Mouse (Mus musculus): Measurements from ENCODE around the gene Olfr1381. TPM values are rescaled to one million over a fixed set of nuclear protein-coding genes. Genes with fewer than 3 reads are reported as not detected.

Gene Olfr1381
- polyA plus RNA-seq, 1 experiment from 2014 or later: not detected

Other genes starting within 250 kb of the Olfr1381 start
- not detected in 2 replicates for gene Olfr10, start 238.7 kb upstream of the Olfr1381 start, polyA plus RNA-seq (2016; fragmentation: Nextera tagmentation; extraction: Ambion mirVana)
- gene Olfr1391, start 220.7 kb upstream of the Olfr1381 start, polyA plus RNA-seq (2016; fragmentation: Nextera tagmentation; extraction: Ambion mirVana): not detected in 2 replicates
- gene Olfr1390, start 208.3 kb upstream of the Olfr1381 start, polyA plus RNA-seq (2016; fragmentation: Nextera tagmentation; extraction: Ambion mirVana): not detected in 2 replicates
- gene Olfr1389, start 120.4 kb upstream of the Olfr1381 start, polyA plus RNA-seq (2016; fragmentation: Nextera tagmentation; extraction: Ambion mirVana): not detected in 2 replicates
- 0.06 TPM in 1 of 2 replicates, not detected in the other for gene Olfr1388, start 106.8 kb upstream of the Olfr1381 start, polyA plus RNA-seq (2016; fragmentation: Nextera tagmentation; extraction: Ambion mirVana)
- not detected in 2 replicates for gene Olfr1387, start 88.1 kb upstream of the Olfr1381 start, polyA plus RNA-seq (2016; fragmentation: Nextera tagmentation; extraction: Ambion mirVana)
- gene Olfr1386, start 78.4 kb upstream of the Olfr1381 start, polyA plus RNA-seq (2016; fragmentation: Nextera tagmentation; extraction: Ambion mirVana): not detected in 2 replicates
- not detected in 2 replicates for gene Olfr1385, start 54.4 kb upstream of the Olfr1381 start, polyA plus RNA-seq (2016; fragmentation: Nextera tagmentation; extraction: Ambion mirVana)
- gene Olfr1384, start 36.7 kb upstream of the Olfr1381 start, polyA plus RNA-seq (2016; fragmentation: Nextera tagmentation; extraction: Ambion mirVana): not detected in 2 replicates
- gene Olfr1383, start 23.8 kb upstream of the Olfr1381 start, polyA plus RNA-seq (2016; fragmentation: Nextera tagmentation; extraction: Ambion mirVana): not detected in 2 replicates
- gene Olfr1382, start 15.2 kb upstream of the Olfr1381 start, polyA plus RNA-seq (2016; fragmentation: Nextera tagmentation; extraction: Ambion mirVana): not detected in 2 replicates
- gene Olfr1380, start 13.4 kb downstream of the Olfr1381 start, polyA plus RNA-seq (2016; fragmentation: Nextera tagmentation; extraction: Ambion mirVana): not detected in 2 replicates
- 2.4 and 2.8 TPM in 2 replicates for gene Flt4, start 65.8 kb downstream of the Olfr1381 start, polyA plus RNA-seq (2016; fragmentation: Nextera tagmentation; extraction: Ambion mirVana)
- not detected in 2 replicates for gene Scgb3a1, start 120.2 kb downstream of the Olfr1381 start, polyA plus RNA-seq (2016; fragmentation: Nextera tagmentation; extraction: Ambion mirVana)
- 81.5 and 82.9 TPM in 2 replicates for gene Cnot6, start 169.3 kb downstream of the Olfr1381 start, polyA plus RNA-seq (2016; fragmentation: Nextera tagmentation; extraction: Ambion mirVana)

Measured in neural tube, embryonic 12.5 days (tissue).